Mouse (Mus musculus) right cerebral cortex, adult 18-20 months (tissue): ENCODE results near the gene Gm12216.

ENCODE experiments used
- DNase-seq: peaks from one replicate; pipeline ENCODE4 v3.0.0; 2022; ENCODE audit warnings: mixed read lengths

Gm12216 gene

DNA sequence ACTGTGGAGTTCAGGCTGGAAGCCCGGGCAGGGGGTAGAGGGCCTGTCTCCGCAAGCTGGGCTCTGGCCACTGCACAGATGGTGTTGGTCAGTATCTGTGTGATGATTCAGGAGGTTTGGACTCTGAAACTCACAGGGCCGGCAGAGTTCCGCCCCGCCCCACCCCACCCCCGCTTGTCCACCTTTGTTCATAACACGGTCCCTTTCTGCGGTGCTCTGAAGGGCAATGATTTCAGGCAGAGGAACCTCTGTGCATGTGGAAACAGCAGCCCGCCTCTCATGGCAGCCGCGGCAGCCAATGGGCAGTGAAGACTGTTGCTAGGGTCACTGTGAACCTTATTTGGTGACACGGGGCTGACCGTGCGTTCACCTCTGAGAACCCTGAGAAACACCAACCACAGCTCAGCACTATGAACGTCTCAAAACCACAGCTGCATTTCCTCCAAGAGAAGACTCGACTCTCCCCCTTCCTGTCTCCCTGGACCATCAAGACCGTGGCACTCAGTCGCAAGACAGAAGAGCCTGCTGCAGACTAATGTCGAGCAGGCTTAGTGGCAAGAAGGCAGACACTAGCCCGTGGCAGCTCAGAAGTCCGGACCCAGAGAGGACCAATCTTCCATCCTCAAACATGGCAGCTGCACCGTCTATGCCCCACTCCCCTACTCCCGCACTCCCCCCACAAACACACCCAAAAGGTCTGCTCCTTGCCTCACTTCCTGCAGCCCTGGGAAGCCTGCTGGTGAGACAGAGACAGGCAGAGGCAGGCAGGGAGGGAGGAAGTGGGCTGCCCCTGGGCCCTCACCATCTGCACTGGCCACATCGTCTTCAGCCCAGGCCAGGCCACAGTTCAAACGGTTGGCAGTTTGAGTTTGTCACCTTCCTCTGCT is 64.1 kb downstream of the Gm12216 start:
- no peak for DNase-seq

- DNase-seq, result no peak
These were observed 65.0 kb downstream of the Gm12216 start for GRCm38 (mm10) chr11:53794015-53794414.

GRCm38 (mm10) chr11:53792986-53793385 is 66.1 kb downstream of the Gm12216 start:
- DNase-seq, result peak; percentile 66

- DNase-seq, result no peak
These were observed 69.8 kb downstream of the Gm12216 start for GRCm38 (mm10) chr11:53789277-53789676.

- DNase-seq, result no peak
These were observed 70.9 kb downstream of the Gm12216 start for GRCm38 (mm10) chr11:53788196-53788595.

GRCm38 (mm10) chr11:53786058-53787031 is 72.7 kb downstream of the Gm12216 start:
- no peak for DNase-seq

GRCm38 (mm10) chr11:53785311-53785936 is 73.6 kb downstream of the Gm12216 start:
- no peak for DNase-seq

GRCm38 (mm10) chr11:53783288-53783687 is 75.8 kb downstream of the Gm12216 start:
- no peak for DNase-seq

DNA sequence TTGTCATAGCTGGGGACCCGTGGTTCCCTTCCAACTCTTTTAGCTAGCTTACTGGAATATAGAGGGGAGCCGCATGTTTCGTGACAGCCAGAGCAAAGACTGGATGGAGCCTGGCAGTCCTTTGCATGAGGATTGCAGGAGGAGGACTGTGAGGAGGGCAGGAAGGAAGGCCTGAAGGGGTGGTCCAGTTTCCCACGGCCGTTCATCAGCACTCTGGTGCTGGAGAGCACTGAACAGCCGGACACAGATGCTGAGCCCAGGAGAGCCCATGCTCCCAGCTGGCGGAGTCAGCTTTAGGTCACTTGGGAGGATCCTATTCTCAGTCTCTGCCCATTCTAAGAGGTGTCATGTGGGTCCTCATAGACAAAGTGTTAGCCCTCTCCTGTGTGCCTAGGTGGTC is 77.1 kb downstream of the Gm12216 start:
- no peak for DNase-seq

GRCm38 (mm10) chr11:53781201-53781775 is 77.8 kb downstream of the Gm12216 start:
- DNase-seq, result no peak

DNA sequence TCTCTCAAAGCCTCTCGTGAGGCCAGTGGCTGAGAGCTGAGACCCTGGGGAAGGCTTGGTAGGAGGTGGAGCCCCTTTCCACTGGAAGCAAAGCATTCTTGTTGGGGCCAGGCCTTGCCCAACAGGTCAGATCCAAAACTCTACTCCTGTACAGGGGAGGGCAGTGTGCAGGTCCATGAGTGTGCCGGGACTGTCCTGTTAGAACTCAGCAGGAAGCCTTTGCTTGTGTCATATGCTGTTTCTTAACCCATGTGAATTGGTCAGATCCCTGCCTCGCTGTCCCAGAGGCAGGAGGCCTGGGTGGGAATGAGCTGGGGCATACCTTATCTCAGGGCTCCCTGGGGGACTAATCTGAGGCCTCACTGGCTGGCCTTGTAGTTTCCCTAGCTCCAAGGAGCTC is 78.8 kb downstream of the Gm12216 start:
- no peak for DNase-seq

DNA sequence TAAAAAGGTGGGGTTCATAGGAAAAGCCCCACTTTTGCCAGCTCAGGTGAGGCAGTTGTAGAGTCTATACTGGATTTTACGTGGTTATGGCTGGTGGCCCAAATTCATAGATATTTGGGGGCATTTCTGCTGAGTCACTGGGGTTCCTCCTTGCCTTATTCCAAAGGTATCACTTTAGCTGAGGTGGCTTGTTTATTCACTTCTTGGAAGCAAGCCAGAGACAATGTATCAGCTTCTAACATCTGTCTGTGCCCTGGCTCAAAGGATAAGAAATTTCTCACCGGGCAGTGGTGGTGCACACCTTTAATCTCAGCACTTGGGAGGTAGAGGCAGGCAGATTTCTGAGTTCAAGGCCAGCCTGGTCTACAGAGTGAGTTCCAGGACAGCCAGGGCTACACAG is 79.2 kb downstream of the Gm12216 start:
- no peak for DNase-seq

DNA sequence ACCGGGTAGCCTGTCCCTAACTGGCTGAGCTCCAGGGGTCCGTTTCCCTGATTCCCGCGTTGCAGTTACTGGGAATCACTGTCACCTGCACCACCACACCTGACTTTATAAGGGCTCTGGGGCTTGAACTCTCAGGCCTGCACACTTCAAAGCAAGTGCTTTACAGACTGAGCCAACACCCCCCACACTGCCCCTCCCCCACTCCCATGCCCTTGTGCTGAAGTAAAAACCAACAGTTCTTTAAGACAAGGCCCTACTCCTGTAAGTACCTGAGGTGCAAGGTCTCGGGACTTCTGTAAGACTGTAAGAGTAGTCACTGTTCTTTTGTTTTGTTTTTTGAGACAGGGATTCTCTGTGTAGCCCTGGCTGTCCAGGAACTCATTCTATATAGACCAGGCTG is 80.6 kb downstream of the Gm12216 start:
- no peak for DNase-seq

GRCm38 (mm10) chr11:53777736-53778135 is 81.3 kb downstream of the Gm12216 start:
- DNase-seq, result no peak

- no peak for DNase-seq
These were observed 84.3 kb downstream of the Gm12216 start for GRCm38 (mm10) chr11:53774659-53775255.

DNA sequence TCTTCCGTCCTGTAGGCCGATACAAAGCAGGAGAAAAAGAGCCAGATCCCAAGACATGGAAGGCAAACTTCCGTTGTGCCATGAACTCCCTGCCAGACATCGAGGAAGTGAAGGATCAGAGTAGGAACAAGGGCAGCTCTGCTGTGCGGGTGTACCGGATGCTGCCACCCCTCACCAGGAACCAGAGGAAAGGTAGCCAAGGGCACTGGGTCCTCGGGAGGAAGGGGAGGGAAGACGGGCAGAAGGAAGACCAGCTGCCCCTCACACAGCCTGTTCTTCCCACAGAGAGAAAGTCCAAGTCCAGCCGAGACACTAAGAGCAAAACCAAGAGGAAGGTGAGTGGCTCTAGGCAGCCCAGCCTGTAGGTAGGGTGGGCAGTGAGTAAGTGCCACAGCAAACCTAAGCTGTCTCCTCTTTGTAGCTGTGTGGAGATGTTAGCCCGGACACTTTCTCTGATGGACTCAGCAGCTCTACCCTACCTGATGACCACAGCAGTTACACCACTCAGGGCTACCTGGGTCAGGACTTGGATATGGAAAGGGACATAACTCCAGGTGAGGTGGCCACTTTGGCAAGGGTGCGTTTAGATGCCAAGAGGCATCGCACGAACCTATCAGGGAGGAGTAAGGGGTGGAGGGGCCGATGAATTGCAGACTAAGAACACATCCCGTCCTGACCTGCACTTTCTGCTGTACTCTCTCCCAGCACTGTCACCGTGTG is 85.3 kb downstream of the Gm12216 start:
- DNase-seq, result no peak

DNA sequence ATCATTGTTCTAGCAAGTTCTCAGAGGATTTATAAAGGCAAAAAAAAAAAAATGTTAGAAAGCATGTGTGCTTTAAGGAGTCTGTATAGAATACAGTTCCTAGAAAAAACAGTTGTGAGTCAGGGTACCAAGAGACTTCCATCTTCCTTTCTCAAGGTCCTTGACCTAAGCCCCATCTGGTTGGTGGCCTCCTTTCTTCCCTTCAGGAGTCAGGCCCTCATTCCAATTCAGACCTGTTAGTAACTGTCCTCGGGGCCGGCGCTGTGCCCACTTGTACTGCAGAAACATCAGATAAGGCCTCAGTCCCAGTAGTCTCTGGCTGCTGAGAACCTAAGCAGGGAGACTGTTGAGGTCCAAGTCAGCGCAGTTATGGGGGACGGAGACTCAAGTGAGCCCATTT is 86.0 kb downstream of the Gm12216 start, which contains the start of gene Gm17334:
Gene Gm17334 (minus strand): TSS at position 101 of the 400 bp plus-strand sequence.
- DNase-seq, result no peak

GRCm38 (mm10) chr11:53772536-53772935 is 86.5 kb downstream of the Gm12216 start:
- DNase-seq, result no peak

GRCm38 (mm10) chr11:53771001-53771744 is 87.9 kb downstream of the Gm12216 start:
- DNase-seq, result no peak

DNA sequence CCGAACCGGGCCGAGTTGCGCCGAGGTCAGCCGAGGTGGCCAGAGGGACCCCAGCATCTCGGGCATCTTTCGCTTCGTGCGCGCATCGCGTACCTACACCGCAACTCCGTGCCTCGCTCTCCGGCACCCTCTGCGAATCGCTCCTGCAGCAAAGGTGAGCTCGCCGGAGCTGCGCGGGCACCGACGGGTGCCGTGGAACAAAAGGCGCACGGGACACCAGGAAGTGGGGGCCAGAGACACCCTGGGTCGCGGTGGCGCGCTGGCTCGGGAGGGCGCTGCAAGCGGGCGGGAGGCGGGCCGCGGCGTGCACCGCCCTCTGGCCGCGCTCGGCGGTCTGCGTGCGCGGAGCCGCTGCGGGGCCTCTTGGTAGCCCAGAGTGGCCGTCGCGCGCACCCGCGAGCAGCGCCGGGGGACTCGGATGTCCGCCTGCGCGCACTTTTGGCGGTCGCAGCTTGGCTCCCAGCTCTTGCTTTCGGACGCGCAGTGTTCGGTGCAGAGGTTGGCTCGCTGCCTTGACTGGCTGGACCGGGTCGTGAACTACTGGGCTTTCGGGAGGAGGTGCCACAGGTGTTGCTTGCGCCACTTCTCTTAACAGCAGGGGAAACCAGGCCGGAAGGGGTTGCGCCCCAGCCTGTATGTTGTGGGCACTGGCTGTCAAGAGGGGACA is 88.8 kb downstream of the Gm12216 start:
- DNase-seq, result peak; percentile 63
